Mouse (Mus musculus) stomach, postnatal 0 days (tissue): ENCODE measurements at regions not wholly inside any gene's neighbourhood (a gene's known extent, or its start where the extent isn't known, plus 50 kb on each side); places are given as distances from the start of the nearest gene placed in this dataset.

Experiments
- ATAC-seq: fragments of 200-750 bp; cut with Nextera tagmentation; 2 replicates; pipeline ENCODE4 v1.8.0; 2017; ENCODE audit not compliant: low FRiP score, low TSS enrichment
- DNase-seq: peaks from one replicate; pipeline ENCODE4 v3.0.0-alpha.2; 2016; ENCODE audit warnings: low spot score
- H3K27ac ChIP-seq: fragments of 300-500 bp; sonication (generic); replicated peaks from 2 replicates; pipeline ENCODE4 v1.5.1; 2014; ENCODE audit warnings: mild to moderate bottlenecking, control low read depth
- H3K27me3 ChIP-seq: fragments of 300-500 bp; sonication (generic); 2 replicates; pipeline ENCODE4 v1.6.1; 2014; ENCODE audit warnings: low read length; ENCODE audit not compliant: control insufficient read depth, insufficient read depth
- H3K36me3 ChIP-seq: fragments of 300-500 bp; sonication (generic); 2 replicates; pipeline ENCODE4 v1.6.1; 2014; ENCODE audit warnings: low read length, mixed read lengths; ENCODE audit not compliant: control insufficient read depth, insufficient read depth
- H3K4me1 ChIP-seq: fragments of 300-500 bp; sonication (generic); replicated peaks from 2 replicates; pipeline ENCODE4 v1.6.1; 2014; ENCODE audit warnings: antibody characterized with exemption; ENCODE audit not compliant: control insufficient read depth, insufficient read depth
- H3K4me2 ChIP-seq: fragments of 300-500 bp; sonication (generic); replicated peaks from 2 replicates; pipeline ENCODE4 v1.6.1; 2014; ENCODE audit warnings: low read depth, mild to moderate bottlenecking, control low read depth, moderate library complexity
- H3K4me3 ChIP-seq: fragments of 300-500 bp; sonication (generic); 2 replicates; pipeline ENCODE4 v1.5.1; 2014; ENCODE audit warnings: low read depth, low read length, control low read depth
- H3K9ac ChIP-seq: fragments of 300-500 bp; sonication (generic); 2 replicates; pipeline ENCODE4 v1.6.1; 2014; ENCODE audit warnings: mild to moderate bottlenecking, low read length, control low read depth, mixed read lengths
- H3K9me3 ChIP-seq: fragments of 300-500 bp; sonication (generic); 2 replicates; pipeline ENCODE4 v1.6.1; 2016; ENCODE audit warnings: low read length; ENCODE audit not compliant: control insufficient read depth
- CTCF ChIP-seq: IDR thresholded peaks from 2 replicates; pipeline ENCODE4 v1.5.1; 2016; ENCODE audit warnings: antibody characterized with exemption, low read depth, mild to moderate bottlenecking, moderate library complexity
- EP300 ChIP-seq: optimal IDR thresholded peaks from 2 replicates; pipeline ENCODE3; 2016; ENCODE audit warnings: antibody characterized with exemption
- WGBS: fragments of 180-500 bp; shearing (Covaris S2); extraction: QIAGEN DNeasy Blood & Tissue Kit; methylation state at CpG from one replicate; pipeline ENCODE4 v1.1.7; 2014; 5-methylcytosine and 5-hydroxymethylcytosine counted together

- ATAC-seq: no peak
- no peak for DNase-seq
- Histone ChIP-seq H3K4me2 (no peak overlapping the region), H3K36me3 (no peaks in the 10 kb centered on the region), H3K9ac (no peak overlapping the region), H3K27me3 (no peaks in the 10 kb centered on the region), H3K9me3 (no peaks in the 10 kb centered on the region), H3K4me3 (no peak overlapping the region), H3K4me1 (no peaks in the 10 kb centered on the region), H3K27ac (no peak overlapping the region)
- 41% methylated on average over 5 of the region's 5 CpGs for WGBS
- TF ChIP-seq CTCF (peak; percentile 30), EP300 (no peak)
Observed at GRCm38 (mm10) chr14:115015299-115015698, 76.7 kb upstream of the Gpc5 start.

GRCm38 (mm10) chr14:115017410-115018153, 74.4 kb upstream of the Gpc5 start:
- DNase-seq: peak; percentile 66

GRCm38 (mm10) chr14:115028011-115028410, 64.0 kb upstream of the Gpc5 start:
- no peaks in the 10 kb centered on the region for H3K4me1 ChIP-seq
- H3K36me3 ChIP-seq: no peaks in the 10 kb centered on the region
- WGBS: 83% methylated on average over 7 of the region's 7 CpGs
- DNase-seq: no peak
- no peak for TF ChIP-seq EP300
- TF ChIP-seq CTCF: no peak
- no peak for ATAC-seq
- no peak overlapping the region for H3K4me3 ChIP-seq
- H3K27me3 ChIP-seq: no peaks in the 10 kb centered on the region
- no peaks in the 10 kb centered on the region for H3K9me3 ChIP-seq
- no peak overlapping the region for H3K27ac ChIP-seq
- no peak overlapping the region for H3K9ac ChIP-seq
- no peak overlapping the region for H3K4me2 ChIP-seq

More at GRCm38 (mm10) chr14:115017410-115018153, 74.4 kb upstream of the Gpc5 start:
- Histone ChIP-seq H3K4me3 (peak overlapping the region; percentile 12; the same call in 1 of the 2 replicates), H3K27me3 (no peaks in the 10 kb centered on the region), H3K9ac (no peak overlapping the region), H3K36me3 (no peaks in the 10 kb centered on the region), H3K9me3 (no peaks in the 10 kb centered on the region), H3K4me1 (no peaks in the 10 kb centered on the region), H3K4me2 (peak overlapping the region; percentile 39), H3K27ac (no peak overlapping the region)
- TF ChIP-seq EP300: no peak
- peak; percentile 86 for TF ChIP-seq CTCF
- WGBS: 10% methylated on average over 22 of the region's 22 CpGs
- peak; percentile 80 for ATAC-seq

- Histone ChIP-seq H3K4me3 (no peak overlapping the region), H3K9me3 (no peaks in the 10 kb centered on the region), H3K36me3 (no peaks in the 10 kb centered on the region), H3K27ac (no peak overlapping the region), H3K4me2 (no peak overlapping the region), H3K9ac (no peak overlapping the region), H3K27me3 (no peaks in the 10 kb centered on the region), H3K4me1 (no peaks in the 10 kb centered on the region)
- ATAC-seq (no peak), DNase-seq (no peak)
- TF ChIP-seq CTCF (no peak), EP300 (no peak)
- WGBS: 28% methylated on average over 4 of the region's 4 CpGs
Observed at GRCm38 (mm10) chr14:115031734-115032133, 60.3 kb upstream of the Gpc5 start.

GRCm38 (mm10) chr14:115033375-115033969, 58.5 kb upstream of the Gpc5 start:
- WGBS: 64% methylated on average over 5 of the region's 5 CpGs
- no peak overlapping the region for H3K4me3 ChIP-seq
- H3K27ac ChIP-seq: no peak overlapping the region
- DNase-seq (no peak), ATAC-seq (no peak)
- H3K9me3 ChIP-seq: no peaks in the 10 kb centered on the region
- no peaks in the 10 kb centered on the region for H3K27me3 ChIP-seq
- no peaks in the 10 kb centered on the region for H3K4me1 ChIP-seq
- H3K9ac ChIP-seq: no peak overlapping the region
- no peak overlapping the region for H3K4me2 ChIP-seq
- H3K36me3 ChIP-seq: no peaks in the 10 kb centered on the region
- TF ChIP-seq CTCF (no peak), EP300 (no peak)

DNA sequence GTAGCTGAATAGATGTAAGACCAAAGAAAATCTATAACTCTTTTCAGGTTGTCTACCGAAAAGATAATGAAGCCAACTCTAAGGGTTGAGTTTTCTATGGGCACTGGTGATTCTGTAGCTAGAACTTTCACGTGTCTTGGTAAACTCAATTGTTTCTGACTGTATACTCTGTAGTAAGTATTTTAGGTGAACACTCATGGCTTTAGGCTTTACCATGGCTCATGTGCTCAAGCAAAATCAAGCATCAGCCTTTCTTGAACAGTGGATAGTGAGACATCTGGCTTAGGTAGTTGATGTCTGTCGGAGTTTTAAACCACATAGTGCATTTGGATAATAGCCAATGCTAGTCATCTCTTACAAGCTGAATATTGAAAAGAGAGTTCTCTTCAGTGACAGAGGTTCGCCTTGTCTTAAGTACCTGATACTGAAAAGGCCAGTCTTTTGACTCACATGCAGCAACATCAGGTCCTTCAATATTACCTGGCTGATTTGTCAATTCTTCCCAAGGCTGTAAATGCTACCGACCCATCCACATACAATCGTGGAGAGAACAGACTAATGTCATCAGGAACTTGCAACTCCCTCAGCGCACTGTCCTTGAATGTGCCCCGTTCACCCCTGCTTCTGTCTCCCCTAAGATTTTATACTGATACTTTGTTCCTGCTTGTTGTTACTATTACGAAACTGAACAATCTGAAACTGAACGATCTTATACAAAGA, 57.1 kb upstream of the Gpc5 start:
- H3K9me3 ChIP-seq: no peaks in the 10 kb centered on the region
- H3K9ac ChIP-seq: no peak overlapping the region
- no peak overlapping the region for H3K4me2 ChIP-seq
- WGBS: 87% methylated on average over 10 of the region's 10 CpGs
- no peak overlapping the region for H3K4me3 ChIP-seq
- H3K4me1 ChIP-seq: no peaks in the 10 kb centered on the region
- DNase-seq: no peak
- no peaks in the 10 kb centered on the region for H3K27me3 ChIP-seq
- H3K36me3 ChIP-seq: no peaks in the 10 kb centered on the region
- no peak for ATAC-seq
- no peak overlapping the region for H3K27ac ChIP-seq
- TF ChIP-seq CTCF: no peak
- TF ChIP-seq EP300: no peak
